Mouse (Mus musculus): ENCODE measurements at regions not wholly inside any gene's neighbourhood (a gene's known extent, or its start where the extent isn't known, plus 50 kb on each side); places are given as distances from the start of the nearest gene placed in this dataset.

GRCm38 (mm10) chr4:55237856-55238255 is 112.0 kb upstream of the Rad23b start:
- no peak overlapping the region for H3K27ac ChIP-seq (replicated peaks; ENCODE audit: low read depth, low read length)
- no peak for DNase-seq (ENCODE audit: low spot score)
- 71% methylated on average over 6 of the region's 6 CpGs for WGBS

GRCm38 (mm10) chr4:55240450-55240849 is 109.4 kb upstream of the Rad23b start:
- DNase-seq (ENCODE audit: low spot score) (peak; percentile 90), ATAC-seq (replicated peaks; ENCODE audit: insufficient number of reproducible peaks, low FRiP score, low TSS enrichment, low read depth) (no peak; the same call in 1 of the 2 replicates)
- no peaks in the 10 kb centered on the region for H3K27me3 ChIP-seq (ENCODE audit: control insufficient read depth, insufficient read depth, low read length)
- no peak overlapping the region for H3K4me3 ChIP-seq (ENCODE audit: low read depth, low read length)
- no peak overlapping the region for H3K27ac ChIP-seq (replicated peaks; ENCODE audit: low read depth, low read length)
- no peaks in the 10 kb centered on the region for H3K4me1 ChIP-seq (ENCODE audit: control insufficient read depth, insufficient read depth, low read length)
- no peaks in the 10 kb centered on the region for H3K9me3 ChIP-seq (replicated peaks; ENCODE audit: control insufficient read depth, low read length)
- 4% methylated on average over 7 of the region's 7 CpGs for WGBS
- H3K4me2 ChIP-seq (ENCODE audit: low read depth, low read length): no peak overlapping the region
- no peak overlapping the region for H3K9ac ChIP-seq (replicated peaks; ENCODE audit: low read length)
- H3K36me3 ChIP-seq (replicated peaks; ENCODE audit: control insufficient read depth, insufficient read depth, low read depth, low read length): no peaks in the 10 kb centered on the region

More at GRCm38 (mm10) chr4:55237856-55238255, 112.0 kb upstream of the Rad23b start:
- ATAC-seq (replicated peaks; ENCODE audit: insufficient number of reproducible peaks, low FRiP score, low TSS enrichment, low read depth): no peak
- Histone ChIP-seq H3K4me2 (ENCODE audit: low read depth, low read length) (no peak overlapping the region), H3K27me3 (ENCODE audit: control insufficient read depth, insufficient read depth, low read length) (no peaks in the 10 kb centered on the region), H3K4me3 (ENCODE audit: low read depth, low read length) (no peak overlapping the region), H3K36me3 (replicated peaks; ENCODE audit: control insufficient read depth, insufficient read depth, low read depth, low read length) (no peaks in the 10 kb centered on the region), H3K9ac (replicated peaks; ENCODE audit: low read length) (no peak overlapping the region), H3K4me1 (ENCODE audit: control insufficient read depth, insufficient read depth, low read length) (no peaks in the 10 kb centered on the region), H3K9me3 (replicated peaks; ENCODE audit: control insufficient read depth, low read length) (no peaks in the 10 kb centered on the region)

- Histone ChIP-seq H3K4me3 (ENCODE audit: low read depth, low read length) (no peak overlapping the region), H3K9ac (replicated peaks; ENCODE audit: low read length) (no peak overlapping the region), H3K9me3 (replicated peaks; ENCODE audit: control insufficient read depth, low read length) (no peaks in the 10 kb centered on the region), H3K4me1 (ENCODE audit: control insufficient read depth, insufficient read depth, low read length) (no peaks in the 10 kb centered on the region), H3K27me3 (ENCODE audit: control insufficient read depth, insufficient read depth, low read length) (no peaks in the 10 kb centered on the region), H3K27ac (replicated peaks; ENCODE audit: low read depth, low read length) (no peak overlapping the region), H3K4me2 (ENCODE audit: low read depth, low read length) (no peak overlapping the region), H3K36me3 (replicated peaks; ENCODE audit: control insufficient read depth, insufficient read depth, low read depth, low read length) (no peaks in the 10 kb centered on the region)
- WGBS: 86% methylated on average over 4 of the region's 4 CpGs
- ATAC-seq (replicated peaks; ENCODE audit: insufficient number of reproducible peaks, low FRiP score, low TSS enrichment, low read depth): no peak
- no peak for DNase-seq (ENCODE audit: low spot score)
Observed at GRCm38 (mm10) chr4:55242331-55242730, 107.5 kb upstream of the Rad23b start.

GRCm38 (mm10) chr4:55243091-55244058 is 106.5 kb upstream of the Rad23b start:
- H3K4me1 ChIP-seq (ENCODE audit: control insufficient read depth, insufficient read depth, low read length): no peaks in the 10 kb centered on the region
- 70% methylated on average over 14 of the region's 14 CpGs for WGBS
- H3K27ac ChIP-seq (replicated peaks; ENCODE audit: low read depth, low read length): no peak overlapping the region
- no peak overlapping the region for H3K9ac ChIP-seq (replicated peaks; ENCODE audit: low read length)
- H3K4me2 ChIP-seq (ENCODE audit: low read depth, low read length): no peak overlapping the region
- H3K4me3 ChIP-seq (ENCODE audit: low read depth, low read length): no peak overlapping the region
- no peaks in the 10 kb centered on the region for H3K27me3 ChIP-seq (ENCODE audit: control insufficient read depth, insufficient read depth, low read length)
- DNase-seq (ENCODE audit: low spot score) (no peak), ATAC-seq (replicated peaks; ENCODE audit: insufficient number of reproducible peaks, low FRiP score, low TSS enrichment, low read depth) (no peak)
- H3K36me3 ChIP-seq (replicated peaks; ENCODE audit: control insufficient read depth, insufficient read depth, low read depth, low read length): no peaks in the 10 kb centered on the region
- no peaks in the 10 kb centered on the region for H3K9me3 ChIP-seq (replicated peaks; ENCODE audit: control insufficient read depth, low read length)

GRCm38 (mm10) chr4:55245789-55246188 is 104.1 kb upstream of the Rad23b start:
- no peak overlapping the region for H3K4me3 ChIP-seq (ENCODE audit: low read depth, low read length)
- H3K36me3 ChIP-seq (replicated peaks; ENCODE audit: control insufficient read depth, insufficient read depth, low read depth, low read length): no peaks in the 10 kb centered on the region
- H3K9ac ChIP-seq (replicated peaks; ENCODE audit: low read length): no peak overlapping the region
- no peak overlapping the region for H3K27ac ChIP-seq (replicated peaks; ENCODE audit: low read depth, low read length)
- no peaks in the 10 kb centered on the region for H3K9me3 ChIP-seq (replicated peaks; ENCODE audit: control insufficient read depth, low read length)
- ATAC-seq (replicated peaks; ENCODE audit: insufficient number of reproducible peaks, low FRiP score, low TSS enrichment, low read depth) (no peak), DNase-seq (ENCODE audit: low spot score) (no peak)
- H3K4me2 ChIP-seq (ENCODE audit: low read depth, low read length): no peak overlapping the region
- no peaks in the 10 kb centered on the region for H3K27me3 ChIP-seq (ENCODE audit: control insufficient read depth, insufficient read depth, low read length)
- no peaks in the 10 kb centered on the region for H3K4me1 ChIP-seq (ENCODE audit: control insufficient read depth, insufficient read depth, low read length)
- WGBS: 75% methylated on average over 10 of the region's 10 CpGs

GRCm38 (mm10) chr4:55250334-55250733 is 99.5 kb upstream of the Rad23b start:
- no peak overlapping the region for H3K4me3 ChIP-seq (ENCODE audit: low read depth, low read length)
- WGBS: 21% methylated on average over 3 of the region's 3 CpGs
- no peaks in the 10 kb centered on the region for H3K36me3 ChIP-seq (replicated peaks; ENCODE audit: control insufficient read depth, insufficient read depth, low read depth, low read length)
- no peak overlapping the region for H3K9ac ChIP-seq (replicated peaks; ENCODE audit: low read length)
- H3K9me3 ChIP-seq (replicated peaks; ENCODE audit: control insufficient read depth, low read length): no peaks in the 10 kb centered on the region
- no peak for ATAC-seq (replicated peaks; ENCODE audit: insufficient number of reproducible peaks, low FRiP score, low TSS enrichment, low read depth)
- DNase-seq (ENCODE audit: low spot score): no peak
- H3K27me3 ChIP-seq (ENCODE audit: control insufficient read depth, insufficient read depth, low read length): no peaks in the 10 kb centered on the region
- H3K4me1 ChIP-seq (ENCODE audit: control insufficient read depth, insufficient read depth, low read length): no peaks in the 10 kb centered on the region
- H3K4me2 ChIP-seq (ENCODE audit: low read depth, low read length): no peak overlapping the region
- no peak overlapping the region for H3K27ac ChIP-seq (replicated peaks; ENCODE audit: low read depth, low read length)

GRCm38 (mm10) chr4:55251546-55251945 is 98.3 kb upstream of the Rad23b start:
- H3K27me3 ChIP-seq (ENCODE audit: control insufficient read depth, insufficient read depth, low read length): no peaks in the 10 kb centered on the region
- ATAC-seq (replicated peaks; ENCODE audit: insufficient number of reproducible peaks, low FRiP score, low TSS enrichment, low read depth) (no peak), DNase-seq (ENCODE audit: low spot score) (no peak)
- no peak overlapping the region for H3K9ac ChIP-seq (replicated peaks; ENCODE audit: low read length)
- 85% methylated on average over 5 of the region's 5 CpGs for WGBS
- H3K27ac ChIP-seq (replicated peaks; ENCODE audit: low read depth, low read length): no peak overlapping the region
- H3K36me3 ChIP-seq (replicated peaks; ENCODE audit: control insufficient read depth, insufficient read depth, low read depth, low read length): no peaks in the 10 kb centered on the region
- H3K9me3 ChIP-seq (replicated peaks; ENCODE audit: control insufficient read depth, low read length): no peaks in the 10 kb centered on the region
- H3K4me1 ChIP-seq (ENCODE audit: control insufficient read depth, insufficient read depth, low read length): no peaks in the 10 kb centered on the region
- H3K4me2 ChIP-seq (ENCODE audit: low read depth, low read length): no peak overlapping the region
- H3K4me3 ChIP-seq (ENCODE audit: low read depth, low read length): no peak overlapping the region

DNA sequence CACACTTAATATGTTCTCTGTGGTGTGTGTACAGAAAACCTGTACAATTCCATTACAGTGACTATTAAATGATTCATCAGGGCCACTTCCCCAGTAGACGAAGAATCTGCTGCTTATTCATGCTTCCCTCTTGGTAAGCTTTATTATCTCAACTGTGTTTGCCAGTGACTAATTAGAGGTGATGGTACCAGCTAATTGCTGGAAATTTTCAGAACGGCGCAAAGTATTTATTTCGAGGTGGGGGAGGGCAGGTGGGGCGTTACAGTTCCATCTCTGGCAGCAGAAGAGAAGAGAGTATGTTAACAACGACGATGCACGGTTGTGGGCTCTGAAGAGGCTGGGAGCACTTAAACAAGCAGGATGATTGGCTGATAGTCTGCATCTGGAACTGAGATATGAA is 96.1 kb upstream of the Rad23b start:
- no peak overlapping the region for H3K9ac ChIP-seq (replicated peaks; ENCODE audit: low read length)
- no peaks in the 10 kb centered on the region for H3K36me3 ChIP-seq (replicated peaks; ENCODE audit: control insufficient read depth, insufficient read depth, low read depth, low read length)
- no peaks in the 10 kb centered on the region for H3K9me3 ChIP-seq (replicated peaks; ENCODE audit: control insufficient read depth, low read length)
- H3K4me2 ChIP-seq (ENCODE audit: low read depth, low read length): no peak overlapping the region
- H3K27ac ChIP-seq (replicated peaks; ENCODE audit: low read depth, low read length): no peak overlapping the region
- H3K4me3 ChIP-seq (ENCODE audit: low read depth, low read length): no peak overlapping the region
- DNase-seq (ENCODE audit: low spot score) (no peak), ATAC-seq (replicated peaks; ENCODE audit: insufficient number of reproducible peaks, low FRiP score, low TSS enrichment, low read depth) (no peak)
- whole genome bisulfite sequencing: 72% methylated on average over 8 of the region's 8 CpGs
- no peaks in the 10 kb centered on the region for H3K4me1 ChIP-seq (ENCODE audit: control insufficient read depth, insufficient read depth, low read length)
- H3K27me3 ChIP-seq (ENCODE audit: control insufficient read depth, insufficient read depth, low read length): no peaks in the 10 kb centered on the region
